Mouse (Mus musculus): ENCODE measurements around the gene Ankk1.
A peak's percentile ranks its signal among the peaks of the same experiment; 100 is the strongest.

Ankk1 gene

DNA sequence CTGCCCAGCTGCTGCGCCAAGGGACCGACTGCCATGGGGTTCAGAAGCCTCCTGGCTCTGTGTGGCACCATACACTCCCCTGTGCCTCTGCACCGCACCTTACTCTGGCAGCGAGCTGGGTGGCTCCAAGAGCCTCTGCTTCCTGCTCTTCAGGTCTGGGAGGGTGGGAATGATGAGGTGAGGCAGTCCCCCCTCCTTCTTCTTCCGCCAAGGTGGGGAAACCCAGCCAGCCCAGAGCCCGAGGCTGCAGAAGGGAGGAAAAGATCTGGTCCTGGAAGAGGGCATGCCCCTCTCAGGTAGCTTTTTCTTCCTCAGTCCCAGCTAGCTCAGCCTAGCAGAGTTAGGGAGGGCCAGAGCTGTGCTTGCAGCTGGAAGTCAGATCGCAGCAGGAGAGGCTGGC, at the start of gene Ankk1:
Gene Ankk1 (minus strand): TSS at position 101 of the 400 bp plus-strand sequence.
- no peak for DNase-seq

GRCm38 (mm10) chr9:49472126-49472525, 45.3 kb upstream of the Ankk1 start:
- no peak for DNase-seq

- DNase-seq, result no peak
These were observed 44.1 kb upstream of the Ankk1 start for GRCm38 (mm10) chr9:49470946-49471345.

GRCm38 (mm10) chr9:49470006-49470405, 43.2 kb upstream of the Ankk1 start:
- DNase-seq, result no peak

GRCm38 (mm10) chr9:49456136-49456535, 29.3 kb upstream of the Ankk1 start:
- no peak for DNase-seq

- no peak for DNase-seq
These were observed 25.6 kb upstream of the Ankk1 start for GRCm38 (mm10) chr9:49452396-49452795.

- DNase-seq, result no peak
These were observed 23.7 kb upstream of the Ankk1 start for GRCm38 (mm10) chr9:49450491-49450890.

DNA sequence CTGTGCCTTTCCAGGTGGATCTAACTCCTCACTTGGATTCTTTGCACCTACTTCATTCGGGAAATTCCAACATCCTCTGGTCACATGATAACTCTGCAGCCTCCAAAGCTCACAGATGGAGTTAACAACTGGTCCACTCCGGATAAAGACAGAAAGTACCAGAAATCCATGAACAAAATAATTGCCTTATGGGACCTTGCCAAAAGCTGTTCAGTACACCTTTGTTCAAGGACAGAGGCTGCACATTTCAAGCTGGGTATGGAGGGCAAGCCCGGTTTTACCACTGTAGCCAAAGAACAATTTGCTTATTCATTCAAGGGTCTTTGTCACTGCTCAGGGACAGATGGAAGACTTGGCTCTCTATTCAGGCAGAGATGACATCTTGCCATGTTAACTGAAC, 15.8 kb upstream of the Ankk1 start:
- DNase-seq, result no peak

DNA sequence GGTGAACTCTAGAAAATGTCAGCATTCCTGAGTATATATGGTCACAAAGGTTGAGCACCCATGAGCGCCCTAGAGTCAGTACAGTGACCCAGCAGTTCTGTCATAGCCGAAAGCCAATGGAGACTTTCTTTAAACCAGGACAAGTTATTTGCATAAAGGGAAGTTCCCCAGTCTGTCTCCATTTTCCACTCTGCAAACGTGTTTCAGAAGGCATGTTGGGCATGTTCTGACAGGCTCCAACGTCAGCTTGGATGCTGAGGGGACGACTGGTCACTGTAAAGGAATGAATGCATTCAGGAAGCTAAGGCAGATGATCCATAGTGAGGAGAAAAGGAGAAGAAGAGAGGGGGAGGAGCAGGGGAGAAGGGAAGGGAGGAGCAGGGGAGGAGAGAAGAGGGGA, 657 bp upstream of the Ankk1 start:
- DNase-seq, result no peak

- no peak for DNase-seq
These were observed 1.2 kb downstream of the Ankk1 start for GRCm38 (mm10) chr9:49425585-49425984.

- no peak for DNase-seq
These were observed 3.0 kb downstream of the Ankk1 start for GRCm38 (mm10) chr9:49423866-49424265.

DNA sequence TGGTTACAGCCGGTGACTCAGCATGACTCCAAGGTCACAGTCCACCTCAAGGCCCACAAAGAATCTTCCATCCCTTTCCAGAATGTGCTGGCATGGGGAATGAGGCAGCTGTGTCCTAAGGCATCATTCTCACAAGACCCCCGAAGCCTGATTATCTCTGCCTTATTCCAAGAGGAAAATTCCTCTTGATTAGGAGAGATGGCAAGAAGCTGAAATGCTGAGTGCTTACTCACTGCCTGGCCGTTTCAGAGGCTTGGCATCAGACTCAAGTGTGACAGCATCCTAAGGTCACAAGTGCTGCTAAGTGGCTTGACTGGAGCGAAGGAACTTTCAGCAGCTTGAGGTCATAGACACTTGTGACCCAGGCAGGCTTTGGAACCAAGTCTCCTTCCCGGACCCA, 16.2 kb downstream of the Ankk1 start:
- no peak for DNase-seq

- DNase-seq, result no peak
These were observed 19.8 kb downstream of the Ankk1 start for GRCm38 (mm10) chr9:49407028-49407427.

- peak; percentile 22 for DNase-seq
These were observed 23.1 kb downstream of the Ankk1 start for GRCm38 (mm10) chr9:49403711-49404110.

- no peak for DNase-seq
These were observed 30.8 kb downstream of the Ankk1 start for GRCm38 (mm10) chr9:49396006-49396405.

GRCm38 (mm10) chr9:49392242-49392641, 34.6 kb downstream of the Ankk1 start:
- no peak for DNase-seq

DNA sequence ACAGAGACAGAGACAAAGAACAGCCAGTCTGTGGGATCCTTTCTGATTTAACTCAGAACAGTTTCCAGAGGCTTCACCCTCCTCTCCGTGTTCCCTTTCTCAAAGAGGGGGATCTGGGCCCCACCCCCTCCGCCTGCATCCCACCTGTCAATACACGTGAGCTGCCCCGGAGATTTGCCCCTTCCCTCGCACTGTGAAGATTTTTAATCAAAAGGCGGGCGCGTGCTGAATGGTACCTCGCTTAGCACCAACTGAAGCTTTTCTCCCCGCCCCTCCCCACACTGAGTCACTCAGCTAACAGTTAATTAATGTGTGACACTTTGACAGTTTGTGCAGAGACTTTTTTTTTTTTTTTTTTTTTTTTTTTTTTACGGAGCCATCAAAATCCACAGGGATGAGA, 40.7 kb downstream of the Ankk1 start:
- DNase-seq, result peak; percentile 15

DNA sequence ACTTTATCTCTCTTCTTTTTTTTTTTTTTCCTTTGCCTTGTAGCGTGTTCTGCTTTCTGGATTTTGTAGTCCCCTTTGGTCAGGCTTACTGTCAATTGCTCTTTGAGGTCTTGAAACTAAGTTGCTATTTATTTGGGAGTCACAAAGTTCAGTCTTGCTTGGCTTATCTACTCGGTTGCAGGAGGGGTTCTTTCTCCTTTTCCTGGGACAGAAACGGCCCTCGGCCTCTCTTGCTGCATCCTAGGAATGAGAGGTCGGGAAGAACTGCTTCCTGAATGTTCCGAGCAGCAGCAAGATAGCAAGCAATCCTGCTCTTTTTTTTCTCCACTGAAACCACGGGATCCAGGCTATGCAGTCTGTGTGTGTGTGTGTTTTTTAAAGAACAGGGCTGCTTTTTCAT, 41.5 kb downstream of the Ankk1 start:
- no peak for DNase-seq

DNA sequence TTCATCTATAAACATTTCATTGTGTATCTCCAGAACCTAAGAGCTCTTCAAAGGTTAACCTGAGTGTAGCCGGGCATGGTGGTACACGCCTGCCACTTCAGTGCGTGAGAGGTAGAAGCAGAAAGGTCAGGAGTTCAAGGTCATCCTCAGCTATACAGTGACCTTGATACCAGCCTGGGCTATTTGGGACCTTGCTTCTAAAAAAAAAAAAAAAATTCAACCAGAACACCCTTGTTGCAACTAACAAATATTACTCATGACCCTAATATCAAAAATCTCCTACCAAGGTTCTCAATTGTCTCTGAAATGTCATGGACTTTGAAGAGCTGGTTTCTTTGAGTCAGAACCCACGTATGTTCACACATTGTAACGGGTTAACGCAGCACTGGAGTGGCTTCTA, 42.0 kb downstream of the Ankk1 start:
- DNase-seq, result no peak

GRCm38 (mm10) chr9:49384041-49384440, 42.8 kb downstream of the Ankk1 start:
- DNase-seq, result peak; percentile 10

- DNase-seq, result no peak
These were observed 46.9 kb downstream of the Ankk1 start for GRCm38 (mm10) chr9:49379962-49380361.

DNA sequence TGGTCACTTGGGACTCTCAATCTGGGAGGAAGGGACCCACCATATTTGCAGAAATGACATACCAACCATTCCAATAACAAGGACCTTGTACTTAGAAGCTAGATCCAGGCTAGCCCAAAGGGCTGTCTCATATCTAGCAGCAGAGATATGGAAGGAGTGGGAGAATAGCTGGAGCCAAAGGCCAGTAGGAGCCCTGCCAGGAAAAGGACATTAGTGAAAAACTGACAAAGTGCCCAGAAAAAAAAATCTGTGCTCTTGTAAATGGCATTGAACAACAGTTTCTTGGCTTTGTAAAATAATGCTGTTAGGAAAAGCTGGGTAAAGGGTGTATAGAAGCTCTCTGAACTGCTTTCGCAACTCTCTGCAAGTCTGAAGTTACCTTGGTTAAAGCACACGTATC, 52.9 kb downstream of the Ankk1 start:
- DNase-seq, result no peak

DNA sequence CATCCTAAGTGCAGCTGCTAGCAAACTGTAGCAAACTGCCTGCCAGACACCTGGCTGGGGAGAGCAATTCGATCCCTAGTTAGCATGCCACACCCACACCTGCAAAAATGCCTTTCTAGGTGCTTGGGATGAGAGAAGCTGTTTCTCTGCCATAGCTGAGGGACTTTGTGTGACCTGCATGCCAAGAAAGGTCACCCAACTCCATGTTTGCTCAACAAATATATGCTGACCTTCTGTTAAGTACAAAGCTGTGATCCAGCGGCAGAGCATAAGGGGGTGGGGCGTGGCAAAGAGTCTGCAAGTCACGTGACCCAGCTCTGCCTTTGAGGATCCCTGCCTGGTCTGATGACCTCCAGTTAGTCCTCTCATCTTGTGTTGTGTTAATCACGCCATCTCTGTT, 61.1 kb downstream of the Ankk1 start:
- DNase-seq, result peak; percentile 70

Measured in embryo, embryonic 11 days (tissue).